Mouse (Mus musculus) CD8-positive naive resting alpha-beta T cell, adult 2 months (primary cell): ENCODE results near the gene Cpne9.
A peak's percentile ranks its signal among the peaks of the same experiment; 100 is the strongest.
"Not testable (repeated sequence)": the region's sequence is repeated elsewhere in the genome, so short reads cannot be mapped to it uniquely, and the experiment has no call there.

Experiments used
- DNase-seq, 2 experiments: peaks; one replicate each; pipeline ENCODE4 v3.0.0; 2022; ENCODE audit warnings: low read depth in 2 of 2, low spot score in 2 of 2

Cpne9 gene

GRCm38 (mm10) chr6:113287236-113287635 is 5.1 kb downstream of the Cpne9 start:
- DNase-seq, result no peak

GRCm38 (mm10) chr6:113289346-113289745 is 7.2 kb downstream of the Cpne9 start:
- DNase-seq, result no peak

- DNase-seq, result no peak
Observed at GRCm38 (mm10) chr6:113290346-113290745, 8.2 kb downstream of the Cpne9 start.

GRCm38 (mm10) chr6:113292938-113293337 is 10.8 kb downstream of the Cpne9 start:
- DNase-seq, result no peak

- DNase-seq, result no peak
Observed at GRCm38 (mm10) chr6:113296046-113296445, 13.9 kb downstream of the Cpne9 start.

GRCm38 (mm10) chr6:113296639-113297038 is 14.5 kb downstream of the Cpne9 start:
- no peak for DNase-seq

GRCm38 (mm10) chr6:113301350-113301749 is 19.2 kb downstream of the Cpne9 start:
- no peak for DNase-seq

- peak; percentile 5 to 35 for DNase-seq
Observed at GRCm38 (mm10) chr6:113302258-113302657, 20.2 kb downstream of the Cpne9 start.

GRCm38 (mm10) chr6:113306322-113306985 is 24.3 kb downstream of the Cpne9 start:
- peak; percentile 99 to 100 for DNase-seq

- no peak for DNase-seq
Observed at GRCm38 (mm10) chr6:113306986-113307349, 24.9 kb downstream of the Cpne9 start, which contains the start of gene Brpf1. Gene Brpf1, plus strand, starts transcription at chr6:113307137.

GRCm38 (mm10) chr6:113307481-113308121 is 25.5 kb downstream of the Cpne9 start:
- DNase-seq, result peak; percentile 39 to 45

- DNase-seq, result peak; percentile 5 to 23
Observed at GRCm38 (mm10) chr6:113308141-113308540, 26.0 kb downstream of the Cpne9 start.

GRCm38 (mm10) chr6:113315972-113316371 is 33.9 kb downstream of the Cpne9 start:
- DNase-seq, result no peak

GRCm38 (mm10) chr6:113326533-113327315 is 44.6 kb downstream of the Cpne9 start, which contains the start of gene Ogg1:
Gene Ogg1, plus strand, starts transcription at chr6:113326972.
- DNase-seq, result peak; percentile 96

- DNase-seq, result no peak
Observed at GRCm38 (mm10) chr6:113329396-113329795, 47.3 kb downstream of the Cpne9 start.

- DNase-seq, result peak; percentile 19 to 33
Observed at GRCm38 (mm10) chr6:113330547-113330946, 48.4 kb downstream of the Cpne9 start.

GRCm38 (mm10) chr6:113331721-113332120 is 49.6 kb downstream of the Cpne9 start:
- DNase-seq, result no peak

- not testable (repeated sequence) for DNase-seq
Observed at GRCm38 (mm10) chr6:113332734-113333133, 50.6 kb downstream of the Cpne9 start.

GRCm38 (mm10) chr6:113333137-113333950 is 51.2 kb downstream of the Cpne9 start:
- DNase-seq, result no peak

GRCm38 (mm10) chr6:113334216-113334615 is 52.1 kb downstream of the Cpne9 start:
- DNase-seq, result no peak
